Mouse (Mus musculus) cerebellum, adult (tissue): ENCODE data around the gene Slc2a2.
"Not testable (repeated sequence)": the region's sequence is repeated elsewhere in the genome, so short reads cannot be mapped to it uniquely, and the experiment has no call there.

Experiments used
- ATAC-seq: cut with Nextera tagmentation; 2 replicates; pipeline ENCODE4 v1.9.2; 2017; ENCODE audit warnings: mild to moderate bottlenecking, moderate library complexity, mixed read lengths; ENCODE audit not compliant: insufficient number of reproducible peaks, low FRiP score, low TSS enrichment

Slc2a2 gene

DNA sequence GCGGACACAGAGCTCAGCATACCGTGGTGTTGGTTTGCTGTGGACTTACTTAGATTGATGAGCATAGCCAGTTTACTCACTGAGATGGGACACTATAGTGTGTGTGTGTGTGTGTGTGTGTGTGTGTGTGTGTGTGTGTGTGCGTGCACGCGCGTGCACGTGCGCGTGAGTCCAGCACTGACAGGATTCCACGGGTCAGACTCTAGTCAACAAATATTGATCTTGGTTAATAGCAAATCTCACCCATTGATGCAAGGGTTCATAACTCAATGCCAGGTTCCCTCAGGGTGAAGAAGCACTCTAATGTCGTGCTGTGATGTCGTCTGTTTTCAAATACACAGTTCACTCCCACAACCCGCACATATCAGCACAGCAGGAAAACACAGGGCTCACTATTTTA is 27.5 kb downstream of the Slc2a2 start:
- ATAC-seq, result no peak

- no peak for ATAC-seq
These were observed 28.7 kb downstream of the Slc2a2 start for GRCm38 (mm10) chr3:28726356-28726755.

GRCm38 (mm10) chr3:28734712-28735111 is 37.0 kb downstream of the Slc2a2 start:
- ATAC-seq, result no peak

GRCm38 (mm10) chr3:28736981-28737380 is 39.3 kb downstream of the Slc2a2 start:
- ATAC-seq, result no peak

- ATAC-seq, result no peak
These were observed 42.6 kb downstream of the Slc2a2 start for GRCm38 (mm10) chr3:28740353-28740752.

DNA sequence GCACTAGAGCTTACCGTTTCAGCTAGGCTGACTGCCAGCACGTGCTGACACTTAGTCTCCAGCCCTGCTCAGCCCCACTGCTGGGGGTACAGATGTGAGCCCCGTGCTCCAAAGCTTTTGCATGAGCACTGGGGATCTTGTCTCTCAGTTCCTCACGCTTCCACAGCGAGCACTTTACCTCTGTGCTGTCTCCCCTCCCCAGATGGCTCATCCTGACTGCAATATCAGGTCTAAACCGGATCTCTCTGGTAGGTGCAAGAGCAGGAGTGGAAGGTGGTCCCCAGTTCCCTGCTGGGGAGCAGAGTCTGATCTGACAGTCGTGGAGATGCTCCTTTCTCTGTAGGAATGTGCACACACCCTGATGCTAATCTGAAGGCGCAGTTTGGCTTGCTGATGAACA is 45.5 kb downstream of the Slc2a2 start:
- no peak for ATAC-seq

- ATAC-seq, result peak; percentile 91
These were observed 48.3 kb downstream of the Slc2a2 start for GRCm38 (mm10) chr3:28745835-28746483.

GRCm38 (mm10) chr3:28748151-28748550 is 50.4 kb downstream of the Slc2a2 start:
- no peak for ATAC-seq

GRCm38 (mm10) chr3:28748956-28749355 is 51.3 kb downstream of the Slc2a2 start:
- ATAC-seq, result no peak

GRCm38 (mm10) chr3:28755477-28755876 is 57.8 kb downstream of the Slc2a2 start:
- no peak for ATAC-seq

GRCm38 (mm10) chr3:28761225-28761789 is 63.6 kb downstream of the Slc2a2 start:
- ATAC-seq, result no peak

DNA sequence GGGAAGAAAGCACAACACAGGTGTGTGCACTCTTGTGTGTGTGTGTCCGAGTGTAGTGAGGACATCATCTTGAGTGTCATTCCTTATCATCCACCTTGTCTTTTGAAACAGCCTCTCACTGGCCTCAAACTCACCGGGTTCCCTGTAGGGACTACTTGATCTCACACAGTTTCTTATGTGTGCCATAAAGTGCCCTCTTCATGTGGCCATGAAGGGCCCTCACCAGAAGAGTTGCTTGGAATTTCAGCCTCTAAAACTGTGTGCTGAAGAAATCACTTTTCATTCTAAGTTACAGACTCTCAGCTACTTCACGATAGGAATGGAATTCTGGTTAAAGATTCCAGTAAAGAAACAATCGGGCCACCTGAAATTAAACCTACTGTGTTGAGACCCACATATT is 69.2 kb downstream of the Slc2a2 start:
- no peak for ATAC-seq

GRCm38 (mm10) chr3:28768222-28768621 is 70.5 kb downstream of the Slc2a2 start:
- no peak for ATAC-seq

DNA sequence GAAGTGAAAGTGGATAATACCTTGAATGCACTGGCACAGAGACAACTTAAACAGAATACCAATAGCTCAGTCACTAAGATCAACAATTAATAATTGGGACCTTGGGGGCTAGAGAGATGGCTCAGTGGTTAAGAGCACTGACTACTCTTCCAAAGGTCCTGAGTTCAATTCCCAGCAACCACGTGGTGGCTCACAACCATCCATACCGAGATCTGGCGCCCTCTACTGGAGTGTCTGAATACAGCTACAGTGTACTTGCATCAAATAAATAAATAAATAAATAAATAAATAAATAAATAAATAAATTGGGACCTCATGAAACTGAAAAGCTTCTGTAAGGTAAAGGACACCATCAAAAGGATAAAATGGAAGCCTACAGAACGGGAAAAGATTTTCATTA is 75.2 kb downstream of the Slc2a2 start:
- not testable (repeated sequence) for ATAC-seq

- ATAC-seq, result no peak
These were observed 77.7 kb downstream of the Slc2a2 start for GRCm38 (mm10) chr3:28775361-28775760.

DNA sequence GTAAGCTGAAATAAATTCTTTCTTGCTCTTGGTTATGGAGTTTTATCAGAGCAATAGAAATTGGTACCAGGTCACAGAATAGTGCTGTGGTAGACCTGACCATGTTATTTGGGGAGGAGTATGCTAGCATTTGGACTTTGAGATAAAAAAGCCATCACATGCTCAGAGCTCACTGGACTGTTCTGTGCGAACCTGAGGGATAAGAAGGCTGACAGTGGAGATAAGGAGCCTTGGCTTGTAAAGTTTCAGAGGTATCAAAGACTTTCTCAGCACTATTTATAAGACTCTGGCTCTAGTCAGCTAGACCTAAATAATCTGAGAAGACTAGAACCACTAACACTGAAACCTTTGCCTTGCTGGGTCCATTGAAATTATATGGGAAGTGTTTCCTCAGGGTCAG is 78.3 kb downstream of the Slc2a2 start:
- no peak for ATAC-seq

DNA sequence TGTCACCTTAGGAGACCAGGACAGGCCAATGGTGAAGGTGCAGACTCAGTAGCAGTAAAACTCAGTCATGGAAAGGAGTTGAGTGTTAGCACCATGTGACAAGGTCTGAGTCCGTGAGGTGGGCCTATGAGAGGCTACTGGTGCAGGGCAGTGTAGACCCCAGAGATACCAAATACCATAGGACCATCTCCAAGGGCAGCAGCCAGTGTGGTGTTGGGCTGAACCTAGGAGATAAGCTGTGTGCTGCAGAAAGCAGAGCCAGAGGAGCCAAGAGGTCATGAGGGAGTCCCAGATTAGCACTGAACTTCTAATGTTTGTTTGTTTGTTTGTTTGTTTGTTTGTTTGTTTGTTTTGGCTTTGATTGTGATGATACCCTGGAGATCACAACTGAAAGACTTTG is 78.8 kb downstream of the Slc2a2 start:
- no peak for ATAC-seq

- ATAC-seq, result peak; percentile 27; the same call in 1 of the 2 replicates
These were observed 82.8 kb downstream of the Slc2a2 start for GRCm38 (mm10) chr3:28780511-28780910.
